Mouse (Mus musculus): ENCODE measurements around the gene Olfr1417. TPM values are rescaled to one million over a fixed set of nuclear protein-coding genes. Genes with fewer than 3 reads are reported as not detected.

Gene Olfr1417
- polyA plus RNA-seq, 1 experiment, result not detected

DNA sequence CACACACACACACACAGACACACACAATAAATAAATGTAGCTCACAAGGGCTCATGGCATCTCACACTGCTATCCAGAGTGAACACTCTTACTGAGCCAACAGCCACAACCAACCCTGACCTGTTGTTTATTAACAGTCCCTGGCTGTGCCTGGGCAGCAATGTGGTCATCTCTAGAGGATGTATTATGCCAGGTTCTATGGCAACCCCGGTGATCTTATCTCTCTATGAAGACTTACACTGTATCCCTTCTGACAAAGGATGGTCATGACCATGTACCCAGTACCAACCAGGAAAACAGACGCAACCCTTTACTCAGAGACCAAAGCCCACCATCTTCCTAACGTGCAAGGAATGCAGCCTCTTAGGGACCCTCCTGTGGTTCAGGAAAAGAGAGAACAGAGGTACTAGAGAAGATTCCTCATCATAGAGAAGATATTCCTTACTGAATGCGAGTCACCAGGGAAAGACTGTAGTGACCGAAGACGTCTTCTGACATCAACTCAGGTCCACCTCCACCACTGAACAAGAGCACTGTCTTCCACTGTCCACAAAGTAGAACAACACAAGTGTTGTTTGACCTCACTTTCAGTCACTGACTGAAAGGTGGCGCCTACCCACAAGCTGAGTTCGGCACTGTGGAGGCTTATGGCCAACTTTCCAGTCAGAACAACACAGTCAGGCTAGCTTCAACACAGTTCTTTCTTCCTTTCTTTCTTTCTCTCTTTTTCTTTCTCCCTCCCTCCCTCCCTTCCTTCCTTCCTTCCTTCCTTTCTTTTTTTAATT, 38.3 kb downstream of the Olfr1417 start:
- Histone ChIP-seq H3K4me1 (ENCODE audit: control insufficient read depth) (no peaks in the 10 kb centered on the region), H3K9me3 (ENCODE audit: control insufficient read depth, low read length) (peaks cover 3% of the 10 kb centered on the region; the same call in 1 of the 2 replicates), H3K27me3 (ENCODE audit: control insufficient read depth) (no peaks in the 10 kb centered on the region), H3K36me3 (ENCODE audit: control insufficient read depth) (no peaks in the 10 kb centered on the region), H3K4me3 (replicated peaks) (no peak overlapping the region)
- no peak for TF ChIP-seq GATA1 (IDR thresholded peaks at IDR 0.05; ENCODE audit: low read length)
- TF ChIP-seq TAL1 (IDR thresholded peaks at IDR 0.05; ENCODE audit: low read length), result no peak

GRCm38 (mm10) chr19:11794447-11794846, 44.6 kb downstream of the Olfr1417 start:
- H3K36me3 ChIP-seq (ENCODE audit: control insufficient read depth), result no peaks in the 10 kb centered on the region
- no peak for TF ChIP-seq TAL1 (IDR thresholded peaks at IDR 0.05; ENCODE audit: low read length)
- no peak for TF ChIP-seq GATA1 (IDR thresholded peaks at IDR 0.05; ENCODE audit: low read length)
- no peaks in the 10 kb centered on the region for H3K27me3 ChIP-seq (ENCODE audit: control insufficient read depth)
- no peaks in the 10 kb centered on the region for H3K9me3 ChIP-seq (ENCODE audit: control insufficient read depth, low read length)
- H3K4me1 ChIP-seq (ENCODE audit: control insufficient read depth), result no peaks in the 10 kb centered on the region
- H3K4me3 ChIP-seq (replicated peaks), result no peak overlapping the region

- no peak overlapping the region for H3K4me3 ChIP-seq (replicated peaks)
- H3K9me3 ChIP-seq (ENCODE audit: control insufficient read depth, low read length), result no peaks in the 10 kb centered on the region
- TF ChIP-seq TAL1 (IDR thresholded peaks at IDR 0.05; ENCODE audit: low read length), result no peak
- TF ChIP-seq GATA1 (IDR thresholded peaks at IDR 0.05; ENCODE audit: low read length), result no peak
- H3K4me1 ChIP-seq (ENCODE audit: control insufficient read depth), result no peaks in the 10 kb centered on the region
- H3K27me3 ChIP-seq (ENCODE audit: control insufficient read depth), result no peaks in the 10 kb centered on the region
- no peaks in the 10 kb centered on the region for H3K36me3 ChIP-seq (ENCODE audit: control insufficient read depth)
Observed at GRCm38 (mm10) chr19:11793741-11794359, 45.2 kb downstream of the Olfr1417 start.

DNA sequence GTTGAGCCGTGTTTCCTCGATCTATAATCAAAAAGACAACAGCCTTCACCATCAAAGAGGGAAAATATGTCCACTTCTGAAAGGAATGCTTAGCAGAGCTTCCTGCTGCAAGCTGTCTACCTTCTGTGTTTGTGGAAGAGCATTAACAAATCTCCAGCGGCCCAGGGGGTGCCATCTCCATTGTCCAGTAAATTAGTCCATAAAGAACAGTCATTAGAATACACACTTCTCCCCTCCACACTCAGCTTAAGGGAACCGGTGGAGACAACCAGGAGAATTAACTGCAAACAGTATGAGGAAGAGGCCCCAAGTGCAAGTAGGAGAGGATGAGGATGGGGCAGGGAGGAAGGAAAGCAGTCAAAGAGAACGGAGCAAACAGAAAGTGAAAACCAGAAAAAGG, 47.2 kb downstream of the Olfr1417 start:
- TF ChIP-seq GATA1 (IDR thresholded peaks at IDR 0.05; ENCODE audit: low read length) (no peak), TAL1 (IDR thresholded peaks at IDR 0.05; ENCODE audit: low read length) (no peak)
- Histone ChIP-seq H3K4me1 (ENCODE audit: control insufficient read depth) (no peaks in the 10 kb centered on the region), H3K4me3 (replicated peaks) (no peak overlapping the region), H3K9me3 (ENCODE audit: control insufficient read depth, low read length) (no peaks in the 10 kb centered on the region), H3K27me3 (ENCODE audit: control insufficient read depth) (no peaks in the 10 kb centered on the region), H3K36me3 (ENCODE audit: control insufficient read depth) (no peaks in the 10 kb centered on the region)

- no peaks in the 10 kb centered on the region for H3K9me3 ChIP-seq (ENCODE audit: control insufficient read depth, low read length)
- no peaks in the 10 kb centered on the region for H3K27me3 ChIP-seq (ENCODE audit: control insufficient read depth)
- no peaks in the 10 kb centered on the region for H3K36me3 ChIP-seq (ENCODE audit: control insufficient read depth)
- no peak overlapping the region for H3K4me3 ChIP-seq (replicated peaks)
- TF ChIP-seq TAL1 (IDR thresholded peaks at IDR 0.05; ENCODE audit: low read length), result no peak
- TF ChIP-seq GATA1 (IDR thresholded peaks at IDR 0.05; ENCODE audit: low read length), result no peak
- no peaks in the 10 kb centered on the region for H3K4me1 ChIP-seq (ENCODE audit: control insufficient read depth)
Observed at GRCm38 (mm10) chr19:11788876-11789275, 50.1 kb downstream of the Olfr1417 start.

DNA sequence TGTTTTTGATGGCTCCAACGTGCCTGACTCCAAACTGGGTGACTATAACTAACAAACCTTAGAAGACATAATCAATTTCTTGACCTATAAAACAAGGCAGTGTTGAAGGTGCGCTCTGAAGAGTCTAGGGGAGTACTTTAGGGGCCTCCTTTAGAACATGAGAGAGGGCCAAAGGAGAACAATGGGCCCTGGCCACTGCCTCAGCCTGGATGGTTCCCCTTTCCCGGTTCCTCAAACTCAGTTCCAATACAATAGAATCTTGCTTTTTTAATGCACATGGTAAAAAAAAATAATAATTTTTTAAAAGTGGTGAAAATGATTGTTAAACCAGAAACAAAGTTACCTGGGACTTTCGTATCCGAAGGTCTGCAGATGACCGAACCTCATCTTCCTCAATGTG, 51.2 kb downstream of the Olfr1417 start:
- no peaks in the 10 kb centered on the region for H3K27me3 ChIP-seq (ENCODE audit: control insufficient read depth)
- H3K4me3 ChIP-seq (replicated peaks), result no peak overlapping the region
- no peaks in the 10 kb centered on the region for H3K36me3 ChIP-seq (ENCODE audit: control insufficient read depth)
- TF ChIP-seq TAL1 (IDR thresholded peaks at IDR 0.05; ENCODE audit: low read length) (no peak), GATA1 (IDR thresholded peaks at IDR 0.05; ENCODE audit: low read length) (no peak)
- no peaks in the 10 kb centered on the region for H3K9me3 ChIP-seq (ENCODE audit: control insufficient read depth, low read length)
- no peaks in the 10 kb centered on the region for H3K4me1 ChIP-seq (ENCODE audit: control insufficient read depth)

DNA sequence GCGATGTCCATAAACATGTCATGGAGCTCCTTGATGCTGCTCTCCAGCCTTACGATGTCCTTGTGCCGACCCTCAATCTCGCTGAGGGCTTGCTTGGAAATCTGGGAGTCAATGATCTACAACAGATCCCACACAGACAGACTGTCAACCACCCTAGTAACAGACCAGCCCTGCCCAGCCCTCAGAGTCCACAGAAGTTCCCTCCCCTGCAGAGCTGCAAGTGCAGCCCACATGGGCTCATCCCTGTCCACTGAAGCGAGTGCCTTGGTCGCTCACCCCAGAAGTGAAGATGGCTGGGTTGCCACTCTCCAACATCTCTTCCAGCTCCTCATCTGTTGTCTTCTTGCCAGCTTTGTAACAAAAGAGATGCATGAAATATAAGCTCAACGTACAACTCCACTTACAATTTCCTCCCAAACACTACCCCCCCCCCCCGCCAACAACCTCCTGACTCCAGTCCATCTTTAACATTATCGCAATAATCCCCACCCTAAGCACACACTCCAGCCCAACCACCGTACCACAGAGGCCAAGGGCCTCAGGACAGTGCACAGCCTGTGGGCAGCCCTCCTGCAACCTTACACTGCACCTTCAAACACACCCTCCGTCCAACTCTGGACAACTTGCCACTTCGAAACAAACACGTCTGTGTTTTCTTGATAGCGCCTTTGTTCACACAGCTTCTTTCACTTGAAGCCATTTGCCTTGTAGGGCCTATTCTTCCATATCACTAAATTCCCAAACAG, 53.4 kb downstream of the Olfr1417 start:
- TF ChIP-seq TAL1 (IDR thresholded peaks at IDR 0.05; ENCODE audit: low read length), result no peak
- TF ChIP-seq GATA1 (IDR thresholded peaks at IDR 0.05; ENCODE audit: low read length), result no peak
- H3K4me1 ChIP-seq (ENCODE audit: control insufficient read depth), result no peaks in the 10 kb centered on the region
- no peaks in the 10 kb centered on the region for H3K27me3 ChIP-seq (ENCODE audit: control insufficient read depth)
- H3K36me3 ChIP-seq (ENCODE audit: control insufficient read depth), result no peaks in the 10 kb centered on the region
- H3K9me3 ChIP-seq (ENCODE audit: control insufficient read depth, low read length), result no peaks in the 10 kb centered on the region
- no peak overlapping the region for H3K4me3 ChIP-seq (replicated peaks)

GRCm38 (mm10) chr19:11777191-11777865, 61.7 kb downstream of the Olfr1417 start:
- Histone ChIP-seq H3K4me3 (replicated peaks) (no peak overlapping the region), H3K4me1 (ENCODE audit: control insufficient read depth) (no peaks in the 10 kb centered on the region), H3K27me3 (ENCODE audit: control insufficient read depth) (no peaks in the 10 kb centered on the region), H3K9me3 (ENCODE audit: control insufficient read depth, low read length) (no peaks in the 10 kb centered on the region), H3K36me3 (ENCODE audit: control insufficient read depth) (peaks cover 43% of the 10 kb centered on the region)
- no peak for TF ChIP-seq TAL1 (IDR thresholded peaks at IDR 0.05; ENCODE audit: low read length)
- TF ChIP-seq GATA1 (IDR thresholded peaks at IDR 0.05; ENCODE audit: low read length), result no peak

Other genes with a start within 250 kb of the Olfr1417 start
- not detected in 2 replicates for gene Ms4a6d, start 234.4 kb downstream of the Olfr1417 start, polyA plus RNA-seq (2012)
- 0.01 and 0.05 TPM in 2 replicates for gene Ms4a2, start 215.5 kb downstream of the Olfr1417 start, polyA plus RNA-seq (2012)
- 0.06 TPM in 1 of 2 replicates, not detected in the other for gene Ms4a3, start 198.4 kb downstream of the Olfr1417 start, polyA plus RNA-seq (2012)
- not detected in 2 replicates for gene Oosp2, start 178.7 kb downstream of the Olfr1417 start, polyA plus RNA-seq (2012)
- not detected in 2 replicates for gene Oosp1, start 148.1 kb downstream of the Olfr1417 start, polyA plus RNA-seq (2012)
- gene Oosp3, start 142.2 kb downstream of the Olfr1417 start, polyA plus RNA-seq (2012), result not detected in 2 replicates
- gene Gif, start 91.7 kb downstream of the Olfr1417 start, polyA plus RNA-seq (2012), result not detected in 2 replicates
- gene Mrpl16, start 68.8 kb downstream of the Olfr1417 start, polyA plus RNA-seq (2012), result 1.3 and 1.5 TPM in 2 replicates
- gene Stx3, start 19.8 kb downstream of the Olfr1417 start, polyA plus RNA-seq (2012), result not detected in 2 replicates
- not detected in 2 replicates for gene Olfr1418, start 21.8 kb upstream of the Olfr1417 start, polyA plus RNA-seq (2012)
- not detected in 2 replicates for gene Olfr1419, start 35.9 kb upstream of the Olfr1417 start, polyA plus RNA-seq (2012)
- not detected in 2 replicates for gene Olfr1420, start 47.3 kb upstream of the Olfr1417 start, polyA plus RNA-seq (2012)
- gene Patl1, start 73.2 kb upstream of the Olfr1417 start, polyA plus RNA-seq (2012), result 0.16 and 0.23 TPM in 2 replicates
- 0.53 and 0.59 TPM in 2 replicates for gene Osbp, start 126.7 kb upstream of the Olfr1417 start, polyA plus RNA-seq (2012)
- not detected in 2 replicates for gene Olfr1423, start 202.1 kb upstream of the Olfr1417 start, polyA plus RNA-seq (2012)
- gene Olfr1424, start 223.5 kb upstream of the Olfr1417 start, polyA plus RNA-seq (2012), result not detected in 2 replicates
- not detected in 2 replicates for gene Olfr1425, start 238.5 kb upstream of the Olfr1417 start, polyA plus RNA-seq (2012)